Mouse (Mus musculus): Measurements from ENCODE around the gene Cdr2l. TPM values are rescaled to one million over a fixed set of nuclear protein-coding genes. Genes with fewer than 3 reads are reported as not detected.

Gene Cdr2l
- polyA plus RNA-seq, 1 experiment from 2014 or later, result 1.3 TPM

DNA sequence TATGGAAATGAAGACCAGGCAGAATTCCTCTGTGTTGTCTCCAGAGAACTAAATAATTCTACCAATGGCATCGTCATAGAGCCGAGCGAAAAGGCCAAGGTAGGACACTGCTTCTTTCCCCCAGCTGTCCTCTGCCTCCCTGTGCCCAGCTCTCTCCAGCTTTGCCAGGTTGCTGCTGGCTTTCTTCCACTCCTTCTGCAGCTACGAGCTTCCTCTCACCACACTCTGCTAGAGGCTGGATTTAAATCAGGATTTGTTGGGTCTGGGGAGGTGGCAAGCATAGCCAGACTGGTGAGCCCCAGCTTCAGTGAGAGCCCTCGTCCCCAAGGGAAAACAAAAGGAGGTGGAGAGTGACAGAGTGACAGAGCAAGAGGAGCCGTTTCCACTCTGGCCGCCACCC, 47.6 kb downstream of the Cdr2l start:
- Histone ChIP-seq H3K4me3 (ENCODE audit: low read depth, low read length) (no peak overlapping the region), H3K4me1 (ENCODE audit: insufficient read depth) (peaks cover 6% of the 10 kb centered on the region; the same call in 1 of the 2 replicates), H3K27me3 (ENCODE audit: insufficient read depth, low read length) (no peaks in the 10 kb centered on the region), H3K36me3 (replicated peaks; ENCODE audit: insufficient read depth, low read length) (peaks cover 39% of the 10 kb centered on the region), H3K27ac (ENCODE audit: low read depth) (no peak overlapping the region), H3K9ac (replicated peaks) (no peak overlapping the region), H3K9me3 (ENCODE audit: low read length) (no peaks in the 10 kb centered on the region), H3K4me2 (ENCODE audit: low read depth, low read length) (no peak overlapping the region)
- TF ChIP-seq CTCF (IDR thresholded peaks at IDR 0.05; ENCODE audit: low read depth) (no peak), EP300 (IDR thresholded peaks at IDR 0.05; ENCODE audit: low read depth) (no peak)
- 82% methylated on average over 7 of the region's 7 CpGs for WGBS (ENCODE audit: insufficient replicate concordance)
- no peak for ATAC-seq
- DNase-seq, result no peak

GRCm38 (mm10) chr11:115430561-115430960, 48.8 kb downstream of the Cdr2l start:
- H3K4me1 ChIP-seq (ENCODE audit: insufficient read depth), result peaks cover 13% of the 10 kb centered on the region
- no peak overlapping the region for H3K9ac ChIP-seq (replicated peaks)
- peaks cover 31% of the 10 kb centered on the region for H3K36me3 ChIP-seq (replicated peaks; ENCODE audit: insufficient read depth, low read length)
- TF ChIP-seq CTCF (IDR thresholded peaks at IDR 0.05; ENCODE audit: low read depth) (no peak), EP300 (IDR thresholded peaks at IDR 0.05; ENCODE audit: low read depth) (no peak)
- no peak overlapping the region for H3K4me2 ChIP-seq (ENCODE audit: low read depth, low read length)
- H3K9me3 ChIP-seq (ENCODE audit: low read length), result no peaks in the 10 kb centered on the region
- no peak for DNase-seq
- 82% methylated on average over 6 of the region's 6 CpGs for WGBS (ENCODE audit: insufficient replicate concordance)
- ATAC-seq, result no peak
- H3K4me3 ChIP-seq (ENCODE audit: low read depth, low read length), result no peak overlapping the region
- no peaks in the 10 kb centered on the region for H3K27me3 ChIP-seq (ENCODE audit: insufficient read depth, low read length)
- no peak overlapping the region for H3K27ac ChIP-seq (ENCODE audit: low read depth)

DNA sequence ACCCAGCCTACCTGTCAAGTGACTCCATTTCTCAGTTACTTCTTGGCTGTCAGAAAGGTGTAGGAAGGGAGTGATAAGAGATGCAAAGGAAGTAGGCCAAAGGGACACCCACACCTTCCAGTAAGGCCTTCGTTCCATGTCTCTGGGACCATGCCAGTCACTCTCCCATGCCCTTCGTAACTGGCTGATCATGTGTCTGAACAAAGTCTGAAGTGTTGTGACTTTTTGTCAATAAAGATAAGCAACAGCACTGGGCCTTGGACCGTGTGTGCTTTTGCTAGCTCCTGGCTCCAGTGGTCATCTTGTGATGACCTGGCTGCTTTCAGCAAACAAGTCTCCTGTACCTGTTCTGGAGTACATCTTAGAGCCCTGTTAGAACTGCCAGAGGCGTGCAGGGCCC, 51.1 kb downstream of the Cdr2l start:
- H3K36me3 ChIP-seq (replicated peaks; ENCODE audit: insufficient read depth, low read length), result peaks cover 28% of the 10 kb centered on the region
- H3K27ac ChIP-seq (ENCODE audit: low read depth), result peak overlapping the region; percentile 89
- ATAC-seq, result peak; percentile 80

GRCm38 (mm10) chr11:115433342-115433741, 51.6 kb downstream of the Cdr2l start:
- no peaks in the 10 kb centered on the region for H3K9me3 ChIP-seq (ENCODE audit: low read length)
- peak overlapping the region; percentile 89 for H3K27ac ChIP-seq (ENCODE audit: low read depth)
- no peak for DNase-seq
- no peak overlapping the region for H3K4me3 ChIP-seq (ENCODE audit: low read depth, low read length)
- ATAC-seq, result no peak; the same call in 1 of the 2 replicates
- 79% methylated on average over 6 of the region's 6 CpGs for WGBS (ENCODE audit: insufficient replicate concordance)
- peak overlapping the region; percentile 30; the same call in 1 of the 2 replicates for H3K9ac ChIP-seq (replicated peaks)
- H3K4me1 ChIP-seq (ENCODE audit: insufficient read depth), result peaks cover 15% of the 10 kb centered on the region
- peaks cover 27% of the 10 kb centered on the region for H3K36me3 ChIP-seq (replicated peaks; ENCODE audit: insufficient read depth, low read length)
- H3K27me3 ChIP-seq (ENCODE audit: insufficient read depth, low read length), result no peaks in the 10 kb centered on the region
- TF ChIP-seq CTCF (IDR thresholded peaks at IDR 0.05; ENCODE audit: low read depth), result no peak
- no peak for TF ChIP-seq EP300 (IDR thresholded peaks at IDR 0.05; ENCODE audit: low read depth)
- H3K4me2 ChIP-seq (ENCODE audit: low read depth, low read length), result no peak overlapping the region

More for the DNA sequence above, 51.1 kb downstream of the Cdr2l start:
- Histone ChIP-seq H3K9me3 (ENCODE audit: low read length) (no peaks in the 10 kb centered on the region), H3K27me3 (ENCODE audit: insufficient read depth, low read length) (no peaks in the 10 kb centered on the region), H3K4me3 (ENCODE audit: low read depth, low read length) (no peak overlapping the region), H3K4me2 (ENCODE audit: low read depth, low read length) (no peak overlapping the region), H3K9ac (replicated peaks) (peak overlapping the region; percentile 30; the same call in 1 of the 2 replicates), H3K4me1 (ENCODE audit: insufficient read depth) (peaks cover 15% of the 10 kb centered on the region)
- DNase-seq, result peak; percentile 45
- WGBS (ENCODE audit: insufficient replicate concordance), result 65% methylated on average over 4 of the region's 4 CpGs
- TF ChIP-seq EP300 (IDR thresholded peaks at IDR 0.05; ENCODE audit: low read depth) (peak; percentile 69), CTCF (IDR thresholded peaks at IDR 0.05; ENCODE audit: low read depth) (no peak)

DNA sequence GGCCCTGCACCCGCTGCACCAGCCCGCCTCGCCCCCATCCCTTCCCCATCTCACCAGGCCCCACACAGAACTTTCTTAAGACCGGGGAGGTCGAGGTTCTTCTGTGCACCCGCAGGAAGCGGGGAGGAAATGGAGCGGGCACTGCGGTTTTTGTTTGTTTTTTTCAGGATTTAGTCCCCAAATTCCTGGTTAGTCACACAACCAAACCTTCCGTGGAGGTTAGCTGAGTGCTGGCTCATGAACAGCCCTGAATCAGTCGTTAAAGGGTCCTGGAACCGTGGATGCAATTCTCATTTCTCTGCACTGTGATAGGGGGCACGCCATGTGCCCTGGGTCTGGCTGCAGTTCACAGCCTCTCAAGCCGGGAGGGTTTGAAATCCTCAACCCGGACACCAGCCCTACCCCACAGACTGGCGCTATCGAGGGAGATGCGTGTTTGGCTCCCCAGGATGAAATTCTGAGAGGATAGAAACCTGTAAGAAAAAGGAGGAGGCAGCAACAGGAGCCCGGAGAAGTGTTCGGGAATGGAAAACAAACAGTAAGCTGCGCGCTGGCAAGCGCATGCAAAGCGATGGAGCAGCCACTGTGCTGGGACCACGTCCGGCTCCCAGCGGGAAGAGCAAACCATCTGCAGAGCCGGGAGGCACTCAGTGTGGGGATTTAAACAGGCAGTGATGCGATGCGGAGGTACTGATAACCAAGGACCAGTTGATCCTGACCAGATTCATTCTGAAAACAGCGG, 54.1 kb downstream of the Cdr2l start:
- WGBS (ENCODE audit: insufficient replicate concordance), result 4% methylated on average over 31 of the region's 31 CpGs
- no peak for DNase-seq
- H3K4me3 ChIP-seq (ENCODE audit: low read depth, low read length), result 0 out of 2 replicates have a peak overlapping the region, but pooled peaks have one; percentile 3
- peak overlapping the region; percentile 52 for H3K4me2 ChIP-seq (ENCODE audit: low read depth, low read length)
- peak overlapping the region; percentile 10 for H3K9ac ChIP-seq (replicated peaks)
- H3K27me3 ChIP-seq (ENCODE audit: insufficient read depth, low read length), result no peaks in the 10 kb centered on the region
- H3K36me3 ChIP-seq (replicated peaks; ENCODE audit: insufficient read depth, low read length), result 0 out of 2 replicates have a peak, but pooled peaks cover 7% of the 10 kb centered on the region
- H3K27ac ChIP-seq (ENCODE audit: low read depth), result 0 out of 2 replicates have a peak overlapping the region, but pooled peaks have one; percentile 9
- peaks cover 15% of the 10 kb centered on the region for H3K4me1 ChIP-seq (ENCODE audit: insufficient read depth)
- no peak for ATAC-seq
- TF ChIP-seq EP300 (IDR thresholded peaks at IDR 0.05; ENCODE audit: low read depth), result no peak
- TF ChIP-seq CTCF (IDR thresholded peaks at IDR 0.05; ENCODE audit: low read depth), result no peak
- no peaks in the 10 kb centered on the region; the same call in 1 of the 2 replicates for H3K9me3 ChIP-seq (ENCODE audit: low read length)

GRCm38 (mm10) chr11:115437571-115438122, 55.9 kb downstream of the Cdr2l start:
- H3K9ac ChIP-seq (replicated peaks), result no peak overlapping the region
- no peaks in the 10 kb centered on the region for H3K27me3 ChIP-seq (ENCODE audit: insufficient read depth, low read length)
- no peak overlapping the region for H3K4me2 ChIP-seq (ENCODE audit: low read depth, low read length)
- H3K9me3 ChIP-seq (ENCODE audit: low read length), result no peaks in the 10 kb centered on the region; the same call in 1 of the 2 replicates
- WGBS (ENCODE audit: insufficient replicate concordance), result 54% methylated on average over 5 of the region's 5 CpGs
- H3K4me3 ChIP-seq (ENCODE audit: low read depth, low read length), result no peak overlapping the region
- DNase-seq, result no peak
- 0 out of 2 replicates have a peak overlapping the region, but pooled peaks have one; percentile 8 for H3K27ac ChIP-seq (ENCODE audit: low read depth)
- TF ChIP-seq EP300 (IDR thresholded peaks at IDR 0.05; ENCODE audit: low read depth) (no peak), CTCF (IDR thresholded peaks at IDR 0.05; ENCODE audit: low read depth) (no peak)
- no peaks in the 10 kb centered on the region for H3K36me3 ChIP-seq (replicated peaks; ENCODE audit: insufficient read depth, low read length)
- H3K4me1 ChIP-seq (ENCODE audit: insufficient read depth), result peaks cover 11% of the 10 kb centered on the region
- no peak for ATAC-seq
